Mouse (Mus musculus): ENCODE measurements around the gene Nectin4.

GRCm38 (mm10) chr1:171379935-171380599, 10.2 kb downstream of the Nectin4 start:
- TF ChIP-seq POLR2A (IDR thresholded peaks at IDR 0.05; ENCODE audit: extremely low read depth, insufficient read depth, low read length): no peak
- peak; percentile 88 for TF ChIP-seq CTCF (IDR thresholded peaks at IDR 0.05; ENCODE audit: low read depth, low read length)
